Mouse (Mus musculus): ENCODE measurements around the gene Lrrc1. TPM values are rescaled to one million over a fixed set of nuclear protein-coding genes. Genes with fewer than 3 reads are reported as not detected.

Lrrc1 gene
- polyA plus RNA-seq, 1 experiment: 106 TPM

DNA sequence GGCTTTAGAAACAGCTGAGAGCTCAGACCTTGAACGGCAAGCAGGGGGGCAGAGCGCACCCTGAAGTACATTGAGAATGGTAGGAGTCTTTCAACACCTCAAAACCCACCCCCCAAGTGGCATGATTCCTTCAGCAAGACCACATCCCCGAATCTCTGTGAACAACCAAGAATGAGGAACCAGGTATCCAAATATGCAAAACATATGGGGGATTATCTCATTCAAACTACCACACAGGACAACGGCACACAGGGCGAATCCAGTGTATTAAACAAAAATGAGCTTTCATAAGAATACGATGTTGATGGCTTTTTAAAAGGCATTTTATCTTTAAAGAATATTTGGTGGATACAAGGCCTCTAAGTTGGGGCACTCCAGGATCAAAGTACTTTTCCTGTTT, 140.7 kb downstream of the Lrrc1 start:
- Histone ChIP-seq H3K27me3 (ENCODE audit: control insufficient read depth, insufficient read depth, low read length) (no peaks in the 10 kb centered on the region), H3K4me3 (ENCODE audit: control insufficient read depth, low read depth, low read length) (no peak overlapping the region), H3K27ac (ENCODE audit: control insufficient read depth, insufficient read depth, low read depth, low read length) (no peak overlapping the region), H3K36me3 (ENCODE audit: control insufficient read depth, insufficient read depth, low read length) (no peaks in the 10 kb centered on the region), H3K4me1 (ENCODE audit: control insufficient read depth, insufficient read depth, low read length) (no peaks in the 10 kb centered on the region)
- TF ChIP-seq CTCF (IDR thresholded peaks at IDR 0.05; ENCODE audit: control insufficient read depth, insufficient read depth, insufficient replicate concordance, low read depth, low read length) (no peak), POLR2A (IDR thresholded peaks at IDR 0.05; ENCODE audit: control insufficient read depth, low read depth, low read length) (no peak)

GRCm38 (mm10) chr9:77402971-77403370, 141.7 kb downstream of the Lrrc1 start:
- no peak for TF ChIP-seq CTCF (IDR thresholded peaks at IDR 0.05; ENCODE audit: control insufficient read depth, insufficient read depth, insufficient replicate concordance, low read depth, low read length)
- no peak for TF ChIP-seq POLR2A (IDR thresholded peaks at IDR 0.05; ENCODE audit: control insufficient read depth, low read depth, low read length)

GRCm38 (mm10) chr9:77399801-77400200, 144.9 kb downstream of the Lrrc1 start:
- no peaks in the 10 kb centered on the region for H3K27me3 ChIP-seq (ENCODE audit: control insufficient read depth, insufficient read depth, low read length)
- H3K36me3 ChIP-seq (ENCODE audit: control insufficient read depth, insufficient read depth, low read length): no peaks in the 10 kb centered on the region
- no peak overlapping the region for H3K27ac ChIP-seq (ENCODE audit: control insufficient read depth, insufficient read depth, low read depth, low read length)
- no peaks in the 10 kb centered on the region for H3K4me1 ChIP-seq (ENCODE audit: control insufficient read depth, insufficient read depth, low read length)
- TF ChIP-seq CTCF (IDR thresholded peaks at IDR 0.05; ENCODE audit: control insufficient read depth, insufficient read depth, insufficient replicate concordance, low read depth, low read length) (no peak), POLR2A (IDR thresholded peaks at IDR 0.05; ENCODE audit: control insufficient read depth, low read depth, low read length) (no peak)
- no peak overlapping the region for H3K4me3 ChIP-seq (ENCODE audit: control insufficient read depth, low read depth, low read length)

More at GRCm38 (mm10) chr9:77402971-77403370, 141.7 kb downstream of the Lrrc1 start:
- Histone ChIP-seq H3K27ac (ENCODE audit: control insufficient read depth, insufficient read depth, low read depth, low read length) (no peak overlapping the region), H3K4me1 (ENCODE audit: control insufficient read depth, insufficient read depth, low read length) (no peaks in the 10 kb centered on the region), H3K4me3 (ENCODE audit: control insufficient read depth, low read depth, low read length) (no peak overlapping the region), H3K36me3 (ENCODE audit: control insufficient read depth, insufficient read depth, low read length) (no peaks in the 10 kb centered on the region), H3K27me3 (ENCODE audit: control insufficient read depth, insufficient read depth, low read length) (no peaks in the 10 kb centered on the region)

DNA sequence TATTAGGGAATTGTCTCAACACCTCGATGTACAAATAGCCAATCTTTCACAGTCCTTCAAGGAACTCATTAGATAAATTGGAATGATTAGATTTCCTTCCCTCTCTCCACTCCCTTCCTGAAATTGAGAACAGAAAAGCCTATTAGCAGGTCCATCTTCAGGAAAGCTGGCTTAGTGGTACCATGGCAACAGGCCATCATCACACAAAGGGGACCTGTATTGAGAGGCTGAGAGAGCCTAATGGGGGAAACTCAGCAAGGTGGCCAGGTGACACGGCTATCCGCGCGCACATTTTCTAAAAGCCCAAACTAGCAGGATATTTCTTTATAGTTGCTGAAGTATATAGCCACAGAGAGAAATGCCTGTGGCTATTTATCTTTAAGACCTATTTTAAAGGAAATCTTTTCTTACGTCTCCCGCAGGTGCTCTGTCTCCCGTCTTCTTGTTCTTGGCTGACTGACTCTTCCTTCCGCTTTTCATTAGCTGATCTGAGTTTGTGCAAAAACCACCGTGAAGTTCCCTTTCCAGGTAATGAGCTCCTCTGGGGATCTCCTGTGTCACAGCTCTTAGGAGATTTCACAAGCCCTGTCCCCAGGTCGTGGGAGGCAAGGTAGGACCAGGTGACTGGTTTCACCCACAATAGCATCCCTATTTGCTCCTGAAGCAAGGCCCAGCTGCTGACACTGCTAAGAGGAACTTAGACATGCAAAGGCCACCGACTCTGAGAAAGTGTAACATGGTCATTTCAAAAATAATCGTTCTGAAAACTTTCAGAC, 145.6 kb downstream of the Lrrc1 start:
- no peaks in the 10 kb centered on the region for H3K27me3 ChIP-seq (ENCODE audit: control insufficient read depth, insufficient read depth, low read length)
- H3K4me3 ChIP-seq (ENCODE audit: control insufficient read depth, low read depth, low read length): no peak overlapping the region
- no peak overlapping the region for H3K27ac ChIP-seq (ENCODE audit: control insufficient read depth, insufficient read depth, low read depth, low read length)
- no peaks in the 10 kb centered on the region for H3K4me1 ChIP-seq (ENCODE audit: control insufficient read depth, insufficient read depth, low read length)
- TF ChIP-seq POLR2A (IDR thresholded peaks at IDR 0.05; ENCODE audit: control insufficient read depth, low read depth, low read length): no peak
- no peak for TF ChIP-seq CTCF (IDR thresholded peaks at IDR 0.05; ENCODE audit: control insufficient read depth, insufficient read depth, insufficient replicate concordance, low read depth, low read length)
- H3K36me3 ChIP-seq (ENCODE audit: control insufficient read depth, insufficient read depth, low read length): no peaks in the 10 kb centered on the region

- TF ChIP-seq CTCF (IDR thresholded peaks at IDR 0.05; ENCODE audit: control insufficient read depth, insufficient read depth, insufficient replicate concordance, low read depth, low read length) (no peak), POLR2A (IDR thresholded peaks at IDR 0.05; ENCODE audit: control insufficient read depth, low read depth, low read length) (no peak)
- Histone ChIP-seq H3K27me3 (ENCODE audit: control insufficient read depth, insufficient read depth, low read length) (no peaks in the 10 kb centered on the region), H3K4me1 (ENCODE audit: control insufficient read depth, insufficient read depth, low read length) (no peaks in the 10 kb centered on the region), H3K27ac (ENCODE audit: control insufficient read depth, insufficient read depth, low read depth, low read length) (no peak overlapping the region), H3K36me3 (ENCODE audit: control insufficient read depth, insufficient read depth, low read length) (no peaks in the 10 kb centered on the region), H3K4me3 (ENCODE audit: control insufficient read depth, low read depth, low read length) (no peak overlapping the region)
Measured at GRCm38 (mm10) chr9:77397027-77397426, 147.6 kb downstream of the Lrrc1 start.

- Histone ChIP-seq H3K4me3 (ENCODE audit: control insufficient read depth, low read depth, low read length) (no peak overlapping the region), H3K4me1 (ENCODE audit: control insufficient read depth, insufficient read depth, low read length) (no peaks in the 10 kb centered on the region), H3K36me3 (ENCODE audit: control insufficient read depth, insufficient read depth, low read length) (no peaks in the 10 kb centered on the region), H3K27ac (ENCODE audit: control insufficient read depth, insufficient read depth, low read depth, low read length) (no peak overlapping the region), H3K27me3 (ENCODE audit: control insufficient read depth, insufficient read depth, low read length) (no peaks in the 10 kb centered on the region)
- no peak for TF ChIP-seq POLR2A (IDR thresholded peaks at IDR 0.05; ENCODE audit: control insufficient read depth, low read depth, low read length)
- no peak for TF ChIP-seq CTCF (IDR thresholded peaks at IDR 0.05; ENCODE audit: control insufficient read depth, insufficient read depth, insufficient replicate concordance, low read depth, low read length)
Measured at GRCm38 (mm10) chr9:77391248-77391647, 153.4 kb downstream of the Lrrc1 start.

DNA sequence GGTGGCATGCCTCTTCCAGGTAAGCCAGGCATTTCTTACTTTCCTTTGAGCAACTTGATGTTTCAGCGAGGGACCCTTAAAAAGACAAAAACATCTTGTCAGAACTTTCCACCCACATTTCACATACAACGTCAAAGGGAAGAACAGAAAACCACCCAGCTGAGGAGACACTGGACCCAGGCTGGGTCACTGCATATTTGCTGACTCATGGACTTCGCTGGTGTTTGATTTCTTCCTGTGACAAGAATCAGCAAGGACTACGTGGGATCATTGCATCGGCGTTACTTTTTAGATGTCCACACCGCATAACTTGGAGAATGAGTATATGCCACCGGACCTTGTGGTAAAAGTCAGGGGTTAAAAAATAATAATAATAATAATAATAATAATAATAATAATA, 155.7 kb downstream of the Lrrc1 start:
- Histone ChIP-seq H3K27ac (ENCODE audit: control insufficient read depth, insufficient read depth, low read depth, low read length) (no peak overlapping the region), H3K27me3 (ENCODE audit: control insufficient read depth, insufficient read depth, low read length) (no peaks in the 10 kb centered on the region), H3K4me1 (ENCODE audit: control insufficient read depth, insufficient read depth, low read length) (no peaks in the 10 kb centered on the region), H3K4me3 (ENCODE audit: control insufficient read depth, low read depth, low read length) (no peak overlapping the region), H3K36me3 (ENCODE audit: control insufficient read depth, insufficient read depth, low read length) (no peaks in the 10 kb centered on the region)
- TF ChIP-seq CTCF (IDR thresholded peaks at IDR 0.05; ENCODE audit: control insufficient read depth, insufficient read depth, insufficient replicate concordance, low read depth, low read length) (no peak), POLR2A (IDR thresholded peaks at IDR 0.05; ENCODE audit: control insufficient read depth, low read depth, low read length) (no peak)
